Mouse (Mus musculus) heart, postnatal 0 days (tissue): ENCODE data around the gene Cyp2w1. TPM values are rescaled to one million over a fixed set of nuclear protein-coding genes. Genes with fewer than 3 reads are reported as not detected.
A peak's percentile ranks its signal among the peaks of the same experiment; 100 is the strongest.

Experiments
- ATAC-seq: fragments of 200-750 bp; cut with Nextera tagmentation; 2 replicates; pipeline ENCODE4 v1.8.0; 2017; ENCODE audit warnings: low read depth, moderate number of reproducible peaks, moderate library complexity; ENCODE audit not compliant: insufficient read depth
- DNase-seq: peaks from one replicate; pipeline ENCODE4 v3.0.0-alpha.2; 2016; ENCODE audit warnings: low spot score
- H3K27ac ChIP-seq: fragments of 300-500 bp; sonication (generic); 2 replicates; pipeline ENCODE4 v1.5.1; 2014; ENCODE audit warnings: low read depth, mild to moderate bottlenecking
- H3K27me3 ChIP-seq: fragments of 300-500 bp; sonication (generic); 2 replicates; pipeline ENCODE4 v1.6.1; 2014; ENCODE audit warnings: low read length, mixed read lengths; ENCODE audit not compliant: control insufficient read depth, insufficient read depth
- H3K36me3 ChIP-seq: fragments of 300-500 bp; sonication (generic); replicated peaks from 2 replicates; pipeline ENCODE4 v1.6.1; 2014; ENCODE audit warnings: low read length, mixed read lengths; ENCODE audit not compliant: control insufficient read depth, insufficient read depth
- H3K4me1 ChIP-seq: fragments of 300-500 bp; sonication (generic); 2 replicates; pipeline ENCODE4 v1.6.1; 2014; ENCODE audit warnings: antibody characterized with exemption; ENCODE audit not compliant: control insufficient read depth, insufficient read depth
- H3K4me2 ChIP-seq: fragments of 300-500 bp; sonication (generic); 2 replicates; pipeline ENCODE4 v1.6.1; 2014; ENCODE audit warnings: low read depth, mild to moderate bottlenecking, low read length, moderate library complexity
- H3K4me3 ChIP-seq: fragments of 300-500 bp; sonication (generic); 2 replicates; pipeline ENCODE4 v1.5.1; 2014; ENCODE audit warnings: low read depth, low read length
- H3K9ac ChIP-seq: fragments of 300-500 bp; sonication (generic); replicated peaks from 2 replicates; pipeline ENCODE4 v1.6.1; 2014; ENCODE audit warnings: low read depth, low read length, mixed read lengths
- H3K9me3 ChIP-seq: fragments of 300-500 bp; sonication (generic); replicated peaks from 2 replicates; pipeline ENCODE4 v1.6.1; 2016; ENCODE audit warnings: low read length; ENCODE audit not compliant: control insufficient read depth
- CTCF ChIP-seq: IDR thresholded peaks from 2 replicates; pipeline ENCODE4 v1.5.1; 2016; ENCODE audit warnings: antibody characterized with exemption, control low read depth, low read depth
- EP300 ChIP-seq: IDR thresholded peaks from 2 replicates; pipeline ENCODE4 v1.6.1; 2016; ENCODE audit warnings: antibody characterized with exemption, low read depth
- WGBS: fragments of 180-500 bp; shearing (Covaris S2); extraction: QIAGEN DNeasy Blood & Tissue Kit; methylation state at CpG from one replicate; pipeline ENCODE4 v1.1.7; 2014; 5-methylcytosine and 5-hydroxymethylcytosine counted together
- polyA plus RNA-seq: library from polyadenylated mRNA; unstranded; fragments of >200 nt; fragmentation: Nextera tagmentation; extraction: Ambion mirVana; gene quantifications from 2 replicates; pipeline ENCODE4 v1.2.1, GENCODE M21; 2015
- total RNA-seq: library from RNA; depleted of rRNA; stranded (reverse); fragments of >200 nt; gene quantifications from 2 replicates; pipeline ENCODE4 v1.2.3, GENCODE M21; 2014; ENCODE audit warnings: low replicate concordance

Cyp2w1 gene
- total and polyA plus RNA-seq, 2 experiments from 2014 or later, result not detected

DNA sequence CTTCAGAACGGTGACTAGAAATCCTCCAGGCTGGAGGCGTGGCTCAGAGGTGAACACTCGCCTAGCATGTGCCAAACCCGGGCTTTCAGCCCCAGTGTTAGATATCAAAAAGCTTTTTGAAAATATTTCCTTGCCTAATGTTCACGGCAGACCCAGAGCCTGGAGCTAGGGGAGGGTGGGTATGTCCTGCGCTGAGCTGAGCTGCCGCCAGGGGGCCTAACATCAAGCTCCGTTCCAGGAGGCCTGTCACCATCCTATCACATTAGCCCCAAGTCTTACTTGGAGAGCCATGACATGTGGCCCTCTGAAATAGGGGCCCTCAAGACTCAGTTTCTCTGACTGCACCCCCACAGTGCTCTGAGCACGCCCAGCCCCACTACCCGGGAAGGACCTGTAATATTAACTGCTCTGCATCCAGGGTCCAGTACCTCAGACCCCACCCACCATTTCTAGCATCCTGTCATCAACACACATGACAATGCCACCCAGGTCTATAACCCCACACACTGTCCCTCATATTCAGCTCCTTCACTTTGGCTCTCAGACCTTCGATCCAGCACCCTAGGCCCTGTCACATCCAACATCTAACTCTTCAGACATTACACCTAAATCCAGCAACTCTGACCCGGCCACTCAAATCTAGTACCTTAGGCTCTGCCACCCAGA, 8.3 kb upstream of the Cyp2w1 start:
- TF ChIP-seq CTCF (peak; percentile 76), EP300 (no peak)
- WGBS, result 7% methylated on average over 12 of the region's 12 CpGs
- peak overlapping the region; percentile 68 for H3K4me3 ChIP-seq
- H3K9ac ChIP-seq, result peak overlapping the region; percentile 79
- peak overlapping the region; percentile 79 for H3K27ac ChIP-seq
- DNase-seq (peak; percentile 86), ATAC-seq (peak; percentile 72)
- H3K36me3 ChIP-seq, result peaks cover 32% of the 10 kb centered on the region
- no peaks in the 10 kb centered on the region for H3K27me3 ChIP-seq
- H3K9me3 ChIP-seq, result no peaks in the 10 kb centered on the region
- peak overlapping the region; percentile 95 for H3K4me2 ChIP-seq
- peaks cover 5% of the 10 kb centered on the region; the same call in 1 of the 2 replicates for H3K4me1 ChIP-seq

DNA sequence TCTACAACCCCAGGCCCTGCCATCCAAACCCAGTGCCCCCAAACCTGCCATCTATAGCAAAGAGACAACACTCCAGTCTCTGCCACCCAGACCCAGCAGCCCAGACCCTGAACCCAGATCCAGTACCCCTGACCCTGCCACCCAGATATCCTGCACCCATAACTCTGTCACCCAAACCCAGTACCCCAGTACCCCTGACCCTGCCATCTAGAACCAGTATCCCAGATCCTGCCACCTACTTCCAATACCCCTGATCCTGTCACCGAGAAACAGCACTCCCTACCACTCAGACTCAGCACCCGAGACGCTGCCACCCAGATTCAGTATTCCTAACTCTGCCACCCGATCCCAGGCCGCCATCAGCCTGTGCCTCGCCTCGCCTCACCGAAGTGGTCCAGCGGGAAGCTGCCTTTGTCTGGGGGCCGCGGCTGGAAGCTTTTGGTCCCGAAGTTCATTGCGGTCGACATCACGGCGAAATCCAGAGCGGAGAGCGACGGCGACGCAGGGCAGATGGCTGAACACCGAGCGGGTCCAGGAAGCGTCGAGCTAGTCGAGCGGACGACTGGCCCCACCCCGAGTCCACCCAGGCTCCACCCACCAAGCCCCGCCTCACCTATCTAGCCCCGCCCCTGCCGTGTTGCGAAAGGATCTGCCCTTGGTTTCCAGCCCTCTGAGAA, 7.6 kb upstream of the Cyp2w1 start:
- WGBS, result under 1% methylated on average over 33 of the region's 33 CpGs
- no peak for TF ChIP-seq CTCF
- no peak for TF ChIP-seq EP300
- H3K4me1 ChIP-seq, result 0 out of 2 replicates have a peak, but pooled peaks cover 5% of the 10 kb centered on the region

DNA sequence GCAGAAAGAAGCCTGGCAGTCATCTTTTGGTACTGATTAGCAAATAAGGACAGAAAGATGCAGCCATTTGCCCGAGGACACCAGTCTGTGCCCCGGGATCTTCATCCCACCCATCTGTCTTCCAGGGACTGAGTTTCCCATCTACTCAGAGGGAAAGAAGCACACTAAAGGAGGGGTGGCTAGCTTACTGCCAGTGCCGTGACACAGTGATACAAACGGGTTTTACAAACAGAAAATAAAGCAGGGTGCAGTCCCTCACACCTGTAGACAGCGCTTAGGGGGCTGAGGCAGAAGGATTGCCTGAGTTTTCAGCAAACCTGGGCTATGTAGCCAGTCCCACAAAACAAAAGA, 7.1 kb upstream of the Cyp2w1 start:
- 0 out of 2 replicates have a peak overlapping the region, but pooled peaks have one; percentile 22 for H3K27ac ChIP-seq
- 10% methylated on average over 5 of the region's 5 CpGs for WGBS

More for the DNA sequence above, 7.6 kb upstream of the Cyp2w1 start:
- Histone ChIP-seq H3K9me3 (no peaks in the 10 kb centered on the region), H3K4me3 (peak overlapping the region; percentile 68), H3K36me3 (peaks cover 25% of the 10 kb centered on the region), H3K9ac (peak overlapping the region; percentile 79), H3K4me2 (peak overlapping the region; percentile 95), H3K27ac (peak overlapping the region; percentile 79), H3K27me3 (no peaks in the 10 kb centered on the region)
- DNase-seq, result peak; percentile 94
- ATAC-seq, result peak; percentile 93

DNA sequence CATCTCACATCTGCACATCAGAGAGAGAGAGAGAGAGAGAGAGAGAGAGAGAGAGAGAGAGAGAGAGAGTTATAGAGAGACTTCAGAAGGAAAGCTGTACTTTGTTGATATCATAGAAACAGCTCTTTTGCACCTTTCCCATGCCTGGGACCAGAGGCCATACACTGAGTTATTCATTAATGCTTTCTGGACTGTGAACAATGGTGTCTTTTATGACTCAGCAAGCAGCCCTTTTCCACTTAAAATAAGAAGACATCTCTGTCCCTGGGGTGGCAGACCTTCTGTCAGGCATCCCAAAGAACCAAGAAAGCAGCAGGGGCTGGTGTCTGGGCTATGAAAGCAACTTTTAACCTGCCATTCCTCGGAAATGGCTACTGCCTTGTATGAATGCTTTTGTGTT, 5.2 kb upstream of the Cyp2w1 start:
- Histone ChIP-seq H3K4me1 (0 out of 2 replicates have a peak, but pooled peaks cover 5% of the 10 kb centered on the region), H3K4me2 (no peak overlapping the region), H3K36me3 (peaks cover 7% of the 10 kb centered on the region), H3K27me3 (0 out of 2 replicates have a peak, but pooled peaks cover 2% of the 10 kb centered on the region), H3K27ac (no peak overlapping the region), H3K9me3 (no peaks in the 10 kb centered on the region), H3K4me3 (no peak overlapping the region), H3K9ac (no peak overlapping the region)
- ATAC-seq (no peak), DNase-seq (no peak)
- TF ChIP-seq CTCF (no peak), EP300 (no peak)
- WGBS, result 36% methylated on average over 1 of the region's 1 CpGs

More for the DNA sequence above, 7.1 kb upstream of the Cyp2w1 start:
- peaks cover 22% of the 10 kb centered on the region for H3K36me3 ChIP-seq
- DNase-seq, result no peak
- peak overlapping the region; percentile 95 for H3K4me2 ChIP-seq
- no peak for TF ChIP-seq EP300
- no peak for TF ChIP-seq CTCF
- no peaks in the 10 kb centered on the region for H3K27me3 ChIP-seq
- no peak for ATAC-seq
- no peaks in the 10 kb centered on the region for H3K9me3 ChIP-seq
- H3K9ac ChIP-seq, result no peak overlapping the region
- H3K4me1 ChIP-seq, result 0 out of 2 replicates have a peak, but pooled peaks cover 5% of the 10 kb centered on the region
- peak overlapping the region; percentile 68 for H3K4me3 ChIP-seq

DNA sequence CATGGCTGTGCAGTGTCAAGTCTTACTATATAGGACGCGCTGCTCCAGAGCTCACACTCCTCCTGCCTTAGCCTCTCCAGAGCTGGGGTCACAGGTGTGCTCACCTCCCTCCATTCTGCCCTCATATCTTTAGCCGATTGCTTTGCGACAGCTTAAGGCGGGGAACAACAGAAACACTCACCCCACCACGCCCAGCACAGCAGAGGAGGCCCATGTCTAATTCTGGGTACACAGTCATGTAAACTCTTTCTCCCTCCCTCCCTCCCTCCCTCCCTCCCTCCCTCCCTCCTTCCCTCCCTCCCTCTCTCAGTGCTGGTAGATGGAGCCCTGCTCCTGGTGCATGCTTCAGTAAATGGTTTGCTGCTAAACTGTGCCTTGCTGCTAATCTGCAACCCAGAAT, 2.7 kb upstream of the Cyp2w1 start:
- DNase-seq (no peak), ATAC-seq (no peak)
- H3K4me2 ChIP-seq, result no peak overlapping the region
- H3K27ac ChIP-seq, result no peak overlapping the region
- H3K4me1 ChIP-seq, result no peaks in the 10 kb centered on the region
- WGBS, result 60% methylated on average over 6 of the region's 6 CpGs
- H3K27me3 ChIP-seq, result 0 out of 2 replicates have a peak, but pooled peaks cover 4% of the 10 kb centered on the region
- no peak overlapping the region for H3K9ac ChIP-seq
- no peak for TF ChIP-seq EP300
- TF ChIP-seq CTCF, result no peak
- H3K36me3 ChIP-seq, result no peaks in the 10 kb centered on the region
- no peaks in the 10 kb centered on the region for H3K9me3 ChIP-seq
- no peak overlapping the region for H3K4me3 ChIP-seq
